Mouse (Mus musculus) left cerebral cortex, postnatal 36 days (tissue): Measurements from ENCODE around the gene Carf. TPM values are rescaled to one million over a fixed set of nuclear protein-coding genes. Genes with fewer than 3 reads are reported as not detected.
"Not testable (repeated sequence)": the region's sequence is repeated elsewhere in the genome, so short reads cannot be mapped to it uniquely, and the experiment has no call there.

Experiments
- DNase-seq, 2 experiments: peaks; one replicate each; pipeline ENCODE4 v3.0.0; 2021 to 2022; ENCODE audit warnings: low spot score in 2 of 2, mixed read lengths in 1 of 2
- intact Hi-C: fragments of 180-260 bp; cut with DNase I; formaldehyde crosslinking; loops from one replicate; pipeline ENCODE4 v1.15.1; 2025
- total RNA-seq, 2 experiments: library from RNA; stranded (reverse); gene quantifications; 2 replicates each; pipeline ENCODE4 v1.2.3; 2021

Carf gene
- 10 to 100 TPM; 25.8 to 26.3 TPM for total RNA-seq

GRCm38 (mm10) chr1:60098024-60098781 lies at the start of gene Carf, which contains the start of gene Wdr12:
Carf (plus strand) TSS chr1:60098247.
Wdr12 (minus strand) TSS chr1:60098645.
- peak; percentile 99 for DNase-seq
- intact Hi-C loops: no loop called here

GRCm38 (mm10) chr1:60054659-60055058 lies 43.4 kb upstream of the Carf start:
- no peak for DNase-seq
- intact Hi-C loops: no loop called here

GRCm38 (mm10) chr1:60056310-60056709 lies 41.7 kb upstream of the Carf start:
- intact Hi-C loops: no loop called here
- DNase-seq: no peak

- DNase-seq, intact Hi-C loops: not testable (repeated sequence)
Measured at GRCm38 (mm10) chr1:60070725-60071124, 27.3 kb upstream of the Carf start.

- intact Hi-C loops: no loop called here
- no peak for DNase-seq
Measured at GRCm38 (mm10) chr1:60074935-60075334, 23.1 kb upstream of the Carf start.

GRCm38 (mm10) chr1:60075590-60075989 lies 22.5 kb upstream of the Carf start:
- intact Hi-C loops: no loop called here
- DNase-seq: no peak

- DNase-seq: no peak
- intact Hi-C loops: no loop called here
Measured at GRCm38 (mm10) chr1:60076411-60076810, 21.6 kb upstream of the Carf start.

GRCm38 (mm10) chr1:60096572-60097276 lies 1.3 kb upstream of the Carf start:
- DNase-seq: no peak
- intact Hi-C loops: no loop called here

- intact Hi-C loops: no loop called here
- peak; percentile 61 to 69 for DNase-seq
Measured at GRCm38 (mm10) chr1:60097277-60098023, 597 bp upstream of the Carf start.

- no peak for DNase-seq
- intact Hi-C loops: no loop called here
Measured at GRCm38 (mm10) chr1:60098839-60099238, 792 bp downstream of the Carf start.

GRCm38 (mm10) chr1:60104582-60104981 lies 6.5 kb downstream of the Carf start:
- DNase-seq: no peak
- intact Hi-C loops: no loop called here

- no peak for DNase-seq
- intact Hi-C loops: no loop called here
Measured at GRCm38 (mm10) chr1:60117721-60118455, 19.8 kb downstream of the Carf start.

GRCm38 (mm10) chr1:60137346-60137745 lies 39.3 kb downstream of the Carf start:
- intact Hi-C loops: no loop called here
- no peak for DNase-seq

GRCm38 (mm10) chr1:60152700-60153099 lies 54.7 kb downstream of the Carf start:
- intact Hi-C loops: no loop called here
- DNase-seq: no peak

GRCm38 (mm10) chr1:60156651-60157050 lies 58.6 kb downstream of the Carf start:
- intact Hi-C loops: no loop called here

GRCm38 (mm10) chr1:60158411-60158810 lies 60.4 kb downstream of the Carf start:
- no peak for DNase-seq
- intact Hi-C loops: no loop called here

More at GRCm38 (mm10) chr1:60156651-60157050, 58.6 kb downstream of the Carf start:
- no peak for DNase-seq

- no peak for DNase-seq
- intact Hi-C loops: no loop called here
Measured at GRCm38 (mm10) chr1:60163676-60164075, 65.6 kb downstream of the Carf start.

GRCm38 (mm10) chr1:60169626-60170025 lies 71.6 kb downstream of the Carf start:
- DNase-seq: no peak
- intact Hi-C loops: no loop called here

- DNase-seq: no peak
- intact Hi-C loops: no loop called here
Measured at GRCm38 (mm10) chr1:60170251-60170650, 72.2 kb downstream of the Carf start.

- no peak for DNase-seq
- intact Hi-C loops: no loop called here
Measured at GRCm38 (mm10) chr1:60173119-60173518, 75.1 kb downstream of the Carf start.
